ENCODE assay signal across 8 mouse cellular contexts in the genomic region with DNA sequence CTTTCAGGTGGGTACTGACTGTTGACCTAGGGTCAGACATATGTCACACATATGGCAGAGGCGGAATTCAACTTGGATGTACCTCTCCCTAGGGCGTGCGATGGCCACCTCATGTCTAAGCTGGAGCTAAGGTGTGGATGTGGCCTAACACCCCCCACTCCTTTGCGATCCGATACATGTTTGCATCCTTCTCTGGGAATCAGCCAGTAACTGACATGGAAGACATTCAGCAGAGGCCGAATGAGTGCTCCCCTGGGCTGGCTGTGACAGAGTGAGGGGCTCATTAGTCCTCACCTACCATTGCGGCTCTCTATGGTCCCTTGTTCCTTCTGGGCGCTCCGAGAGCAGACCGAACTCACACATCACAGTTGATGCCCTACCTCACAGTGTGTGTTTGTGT. TPM values are rescaled to one million over a fixed set of nuclear protein-coding genes. Genes with fewer than 3 reads are reported as not detected.
DNase-seq lines count a peak whose midpoint lies in the region; ATAC-seq and TF ChIP-seq lines count a peak whose summit lies in the region.

No protein-coding gene starts in this region.

- peak; percentile 35 for DNase-seq in embryo, embryonic 10 days (ENCODE audit: low spot score)
- DNase-seq in embryo, embryonic 10.5 days (ENCODE audit: low spot score), result no peak
- DNase-seq in spleen, adult 2 months (ENCODE audit: low read depth in 1 of 2, low spot score in 2 of 2), result no peak
- no peak for DNase-seq in spleen, postnatal 14 days (ENCODE audit: low spot score in 2 of 2)
- no peak for DNase-seq in right cerebral cortex, postnatal 36 days (ENCODE audit: low spot score in 2 of 2)
- no peak for DNase-seq in thymus, adult 2 months

- peak overlapping the region; percentile 79 for H3K4me2 ChIP-seq in limb, embryonic 13.5 days (replicated peaks)
- H3K4me2 ChIP-seq in stomach, embryonic 16.5 days (ENCODE audit: low read depth, low read length), result peak overlapping the region; percentile 88

- H3K36me3 ChIP-seq in spleen, adult 2 months (ENCODE audit: control insufficient read depth, insufficient read depth, low read length), result no peaks in the 10 kb centered on the region
- H3K36me3 ChIP-seq in limb, embryonic 13.5 days, result peaks cover 17% of the 10 kb centered on the region
- H3K36me3 ChIP-seq in stomach, embryonic 16.5 days (ENCODE audit: control insufficient read depth, insufficient read depth, low read length), result no peaks in the 10 kb centered on the region
- no peaks in the 10 kb centered on the region for H3K36me3 ChIP-seq in thymus, adult 2 months (ENCODE audit: control insufficient read depth, insufficient read depth, low read length)

- no peaks in the 10 kb centered on the region for H3K27me3 ChIP-seq in spleen, adult 2 months (ENCODE audit: control insufficient read depth, insufficient read depth, low read length)
- H3K27me3 ChIP-seq in limb, embryonic 13.5 days, result no peaks in the 10 kb centered on the region
- no peaks in the 10 kb centered on the region for H3K27me3 ChIP-seq in stomach, embryonic 16.5 days (ENCODE audit: control insufficient read depth, insufficient read depth, low read length)
- no peaks in the 10 kb centered on the region for H3K27me3 ChIP-seq in thymus, adult 2 months (ENCODE audit: control insufficient read depth, insufficient read depth, low read length)

- peak overlapping the region; percentile 67; the same call in 1 of the 2 replicates for H3K27ac ChIP-seq in spleen, adult 2 months (ENCODE audit: insufficient read depth, low read length)
- H3K27ac ChIP-seq in limb, embryonic 13.5 days, result peak overlapping the region; percentile 73
- H3K27ac ChIP-seq in stomach, embryonic 16.5 days (ENCODE audit: low read length), result peak overlapping the region; percentile 83
- H3K27ac ChIP-seq in thymus, adult 2 months (ENCODE audit: control insufficient read depth, insufficient read depth, low read length), result no peak overlapping the region

- H3K4me3 ChIP-seq in spleen, adult 2 months (ENCODE audit: extremely low read depth, insufficient read depth, insufficient read length), result no peak overlapping the region
- peak overlapping the region; percentile 65 for H3K4me3 ChIP-seq in limb, embryonic 13.5 days
- H3K4me3 ChIP-seq in stomach, embryonic 16.5 days (replicated peaks; ENCODE audit: low read length), result peak overlapping the region; percentile 73
- no peak overlapping the region for H3K4me3 ChIP-seq in thymus, adult 2 months (ENCODE audit: control insufficient read depth, insufficient read depth, low read length)

- no peak for TF ChIP-seq CTCF in spleen, adult 2 months (IDR thresholded peaks at IDR 0.05; ENCODE audit: extremely low read depth, insufficient read depth, insufficient read length, insufficient replicate concordance)
- no peak for TF ChIP-seq CTCF in thymus, adult 2 months (IDR thresholded peaks at IDR 0.05; ENCODE audit: borderline replicate concordance, control insufficient read depth, extremely low read depth, insufficient read depth, low read length, poor library complexity)

- H3K9ac ChIP-seq in limb, embryonic 13.5 days, result peak overlapping the region; percentile 73
- H3K9ac ChIP-seq in stomach, embryonic 16.5 days (ENCODE audit: low read length), result peak overlapping the region; percentile 78

- ATAC-seq in limb, embryonic 13.5 days (ENCODE audit: low FRiP score, low read depth), result no peak
- no peak for ATAC-seq in stomach, embryonic 16.5 days (ENCODE audit: insufficient read depth, low FRiP score)

- no peaks in the 10 kb centered on the region for H3K9me3 ChIP-seq in limb, embryonic 13.5 days
- H3K9me3 ChIP-seq in stomach, embryonic 16.5 days (replicated peaks; ENCODE audit: control insufficient read depth, low read length), result no peaks in the 10 kb centered on the region

- no peak for TF ChIP-seq POLR2A in spleen, adult 2 months (IDR thresholded peaks at IDR 0.05; ENCODE audit: low read depth, low read length)
- TF ChIP-seq POLR2A in thymus, adult 2 months (IDR thresholded peaks at IDR 0.05; ENCODE audit: control insufficient read depth, extremely low read depth, insufficient read depth, low read length, poor library complexity), result no peak

- H3K4me1 ChIP-seq in spleen, adult 2 months (ENCODE audit: control insufficient read depth, insufficient read depth, insufficient read length), result peaks cover 11% of the 10 kb centered on the region; the same call in 1 of the 2 replicates
- peaks cover 20% of the 10 kb centered on the region for H3K4me1 ChIP-seq in limb, embryonic 13.5 days
- H3K4me1 ChIP-seq in stomach, embryonic 16.5 days (ENCODE audit: control insufficient read depth, insufficient read depth, low read length), result peaks cover 15% of the 10 kb centered on the region
- peaks cover 4% of the 10 kb centered on the region for H3K4me1 ChIP-seq in thymus, adult 2 months (replicated peaks; ENCODE audit: control insufficient read depth, insufficient read depth, low read length)

- WGBS in spleen, adult 2 months, result 85% methylated on average over 10 of the region's 10 CpGs
- 81% methylated on average over 10 of the region's 10 CpGs for WGBS in limb, embryonic 13.5 days
- 78% methylated on average over 10 of the region's 10 CpGs for WGBS in stomach, embryonic 16.5 days
- WGBS in thymus, adult 2 months, result 95% methylated on average over 10 of the region's 10 CpGs

RNA-seq across cellular contexts. Expression of a gene that starts 0.8 kb away (rescaled TPM):
- polyA plus RNA-seq in spleen, adult 2 months (2012; rRNA removed), result 31.3 and 35.6 TPM in 2 replicates
- 59.9 and 67.5 TPM in 2 replicates for polyA plus RNA-seq in limb, embryonic 13.5 days (2015; fragmentation: Nextera tagmentation; extraction: Ambion mirVana)
- polyA plus RNA-seq in stomach, embryonic 16.5 days (2015; fragmentation: Nextera tagmentation; extraction: Ambion mirVana), result 43.7 and 51.3 TPM in 2 replicates
- 45.8 and 59.0 TPM in 2 replicates for polyA plus RNA-seq in thymus, adult 2 months (2012; rRNA removed)

RNA-seq across cellular contexts. Expression of a gene that starts 11.1 kb away (rescaled TPM):
- 199 and 220 TPM in 2 replicates for polyA plus RNA-seq in spleen, adult 2 months (2012; rRNA removed)
- polyA plus RNA-seq in limb, embryonic 13.5 days (2015; fragmentation: Nextera tagmentation; extraction: Ambion mirVana), result 4.6 and 6.0 TPM in 2 replicates
- 5.1 and 6.7 TPM in 2 replicates for polyA plus RNA-seq in stomach, embryonic 16.5 days (2015; fragmentation: Nextera tagmentation; extraction: Ambion mirVana)
- polyA plus RNA-seq in thymus, adult 2 months (2012; rRNA removed), result 53.6 and 55.7 TPM in 2 replicates

RNA-seq across cellular contexts. Expression of a gene that starts 17.2 kb away (rescaled TPM):
- polyA plus RNA-seq in spleen, adult 2 months (2012; rRNA removed), result 37.0 and 43.3 TPM in 2 replicates
- polyA plus RNA-seq in limb, embryonic 13.5 days (2015; fragmentation: Nextera tagmentation; extraction: Ambion mirVana), result 316 and 328 TPM in 2 replicates
- polyA plus RNA-seq in stomach, embryonic 16.5 days (2015; fragmentation: Nextera tagmentation; extraction: Ambion mirVana), result 264 and 286 TPM in 2 replicates
- 103 and 114 TPM in 2 replicates for polyA plus RNA-seq in thymus, adult 2 months (2012; rRNA removed)

RNA-seq across cellular contexts. Expression of a gene that starts 35.6 kb away (rescaled TPM):
- 1.3 and 1.6 TPM in 2 replicates for polyA plus RNA-seq in spleen, adult 2 months (2012; rRNA removed)
- polyA plus RNA-seq in limb, embryonic 13.5 days (2015; fragmentation: Nextera tagmentation; extraction: Ambion mirVana), result 18.3 and 19.2 TPM in 2 replicates
- polyA plus RNA-seq in stomach, embryonic 16.5 days (2015; fragmentation: Nextera tagmentation; extraction: Ambion mirVana), result 1.5 and 4.8 TPM in 2 replicates
- polyA plus RNA-seq in thymus, adult 2 months (2012; rRNA removed), result 9.0 and 10.1 TPM in 2 replicates

RNA-seq across cellular contexts. Expression of a gene that starts 46.9 kb away (rescaled TPM):
- 0.31 and 0.50 TPM in 2 replicates for polyA plus RNA-seq in spleen, adult 2 months (2012; rRNA removed)
- polyA plus RNA-seq in limb, embryonic 13.5 days (2015; fragmentation: Nextera tagmentation; extraction: Ambion mirVana), result not detected in 2 replicates
- 0.17 and 0.54 TPM in 2 replicates for polyA plus RNA-seq in stomach, embryonic 16.5 days (2015; fragmentation: Nextera tagmentation; extraction: Ambion mirVana)
- 2.4 and 57.9 TPM in 2 replicates for polyA plus RNA-seq in thymus, adult 2 months (2012; rRNA removed)

Comparison
In these comparisons a context has a peak if more than half of its experiments do, and no peak if none do; other contexts are left out.
1. H3K4me3 ChIP-seq: peak in limb, embryonic 13.5 days (single experiment) and stomach, embryonic 16.5 days (single experiment); none in spleen, adult 2 months (single experiment) and thymus, adult 2 months (single experiment).